Mouse (Mus musculus) myocyte (in vitro differentiated cells): ENCODE measurements at regions not wholly inside any gene's neighbourhood (a gene's known extent, or its start where the extent isn't known, plus 50 kb on each side); places are given as distances from the start of the nearest gene placed in this dataset.

Experiments used
- CEBPB ChIP-seq: IDR thresholded peaks from 2 replicates; pipeline ENCODE4 v1.6.1; 2011; ENCODE audit warnings: mild to moderate bottlenecking, moderate library complexity; ENCODE audit not compliant: poor library complexity, insufficient read depth, severe bottlenecking
- E2F4 ChIP-seq: IDR thresholded peaks from one replicate; pipeline ENCODE4 v1.6.1; 2011; ENCODE audit warnings: mild to moderate bottlenecking, control low read depth, moderate library complexity; ENCODE audit not compliant: insufficient read depth
- MAX ChIP-seq: IDR thresholded peaks from one replicate; pipeline ENCODE4 v1.6.1; 2011; ENCODE audit warnings: low read depth, mild to moderate bottlenecking, control low read depth
- MYOD1 ChIP-seq, 3 experiments: IDR thresholded peaks; one replicate each; pipeline ENCODE4 v1.6.1; 2011; ENCODE audit warnings: control low read depth in 2 of 3, low read depth in 2 of 3, mild to moderate bottlenecking in 2 of 3, moderate library complexity in 1 of 3; ENCODE audit not compliant: insufficient read length in 2 of 3, control insufficient read depth in 1 of 3
- MYOG ChIP-seq, 3 experiments: IDR thresholded peaks; one replicate each; pipeline ENCODE4 v1.6.1; 2011; ENCODE audit warnings: control low read depth in 2 of 3, low read depth in 2 of 3, mild to moderate bottlenecking in 2 of 3; ENCODE audit not compliant: insufficient read length in 2 of 3, control insufficient read depth in 1 of 3, insufficient read depth in 1 of 3
- POLR2A ChIP-seq: IDR thresholded peaks from one replicate; pipeline ENCODE4 v1.6.1; 2011; ENCODE audit warnings: low read depth, mild to moderate bottlenecking, control low read depth, moderate library complexity; ENCODE audit not compliant: insufficient read length
- POLR2AphosphoS2 ChIP-seq: IDR thresholded peaks from one replicate; pipeline ENCODE4 v1.6.1; 2011; ENCODE audit warnings: low read depth, control low read depth; ENCODE audit not compliant: insufficient read length
- SRF ChIP-seq: IDR thresholded peaks from one replicate; pipeline ENCODE4 v1.6.1; 2011; ENCODE audit warnings: low read depth; ENCODE audit not compliant: control insufficient read depth, insufficient read length
- TCF12 ChIP-seq: IDR thresholded peaks from one replicate; pipeline ENCODE4 v1.6.1; 2011; ENCODE audit warnings: mild to moderate bottlenecking, control low read depth; ENCODE audit not compliant: poor library complexity, insufficient read depth, severe bottlenecking
- TCF3 ChIP-seq: IDR thresholded peaks from one replicate; pipeline ENCODE4 v1.6.1; 2011; ENCODE audit warnings: low read depth, control low read depth; ENCODE audit not compliant: insufficient read length
- USF1 ChIP-seq: IDR thresholded peaks from one replicate; pipeline ENCODE4 v1.6.1; 2011; ENCODE audit warnings: low read depth, mild to moderate bottlenecking, control low read depth, moderate library complexity

- TF ChIP-seq MAX (no peak), POLR2A (no peak), POLR2AphosphoS2 (no peak), TCF12 (no peak), E2F4 (no peak), TCF3 (no peak), CEBPB (no peak), USF1 (no peak), MYOD1 (IDR thresholded peaks at IDR 0.05; ENCODE audit: control insufficient read depth in 1 of 3, insufficient read length in 2 of 3, low read depth in 2 of 3) (no peak), SRF (no peak), MYOG (IDR thresholded peaks at IDR 0.05; ENCODE audit: control insufficient read depth in 1 of 3, insufficient read depth in 1 of 3, insufficient read length in 2 of 3, low read depth in 2 of 3) (no peak)
Measured at GRCm38 (mm10) chr12:25161939-25162338, 65.0 kb upstream of the Id2 start.
